Mouse (Mus musculus): Measurements from ENCODE around the gene Plxna2. TPM values are rescaled to one million over a fixed set of nuclear protein-coding genes. Genes with fewer than 3 reads are reported as not detected.

Gene Plxna2
- polyA plus RNA-seq, 1 experiment: 1.6 TPM

DNA sequence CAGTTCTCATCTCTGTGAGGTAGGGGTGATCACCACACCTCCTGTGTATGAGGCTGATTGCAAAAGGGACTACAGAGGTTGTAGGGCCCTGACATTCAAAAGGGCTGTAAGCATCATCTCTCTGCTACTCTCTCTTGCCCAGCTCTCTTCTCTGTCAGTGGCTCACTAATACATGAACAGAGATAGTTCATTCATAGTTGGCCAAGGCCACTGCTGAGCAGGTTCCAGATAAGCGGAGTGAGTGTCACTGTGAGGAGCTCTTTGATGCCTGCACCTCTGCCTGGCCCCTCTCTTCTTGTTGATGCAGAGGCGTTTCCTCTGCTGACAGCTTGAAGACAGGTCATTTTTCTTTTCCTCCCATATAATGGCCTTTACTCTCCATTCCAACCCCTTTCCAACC, 62.1 kb downstream of the Plxna2 start:
- H3K9me3 ChIP-seq (replicated peaks; ENCODE audit: control insufficient read depth, insufficient read depth, low read length, poor library complexity, severe bottlenecking): no peaks in the 10 kb centered on the region
- TF ChIP-seq CTCF (IDR thresholded peaks at IDR 0.05; ENCODE audit: low read depth, low read length) (no peak), POLR2A (IDR thresholded peaks at IDR 0.05; ENCODE audit: insufficient read depth, low read length) (no peak), EP300 (IDR thresholded peaks at IDR 0.05; ENCODE audit: insufficient read depth, low read depth, low read length) (no peak)
- H3K4me1 ChIP-seq (ENCODE audit: control insufficient read depth, insufficient read depth, low read length): no peaks in the 10 kb centered on the region
- no peaks in the 10 kb centered on the region for H3K27me3 ChIP-seq (ENCODE audit: control insufficient read depth, insufficient read depth, low read length, poor library complexity, severe bottlenecking)
- H3K4me3 ChIP-seq (ENCODE audit: low read depth, low read length): no peak overlapping the region
- H3K27ac ChIP-seq (ENCODE audit: insufficient read depth, low read length): no peak overlapping the region
- no peak overlapping the region for H3K9ac ChIP-seq (ENCODE audit: low read depth, poor library complexity, severe bottlenecking)
- no peaks in the 10 kb centered on the region for H3K36me3 ChIP-seq (ENCODE audit: control insufficient read depth, insufficient read depth, low read length, poor library complexity, severe bottlenecking)

DNA sequence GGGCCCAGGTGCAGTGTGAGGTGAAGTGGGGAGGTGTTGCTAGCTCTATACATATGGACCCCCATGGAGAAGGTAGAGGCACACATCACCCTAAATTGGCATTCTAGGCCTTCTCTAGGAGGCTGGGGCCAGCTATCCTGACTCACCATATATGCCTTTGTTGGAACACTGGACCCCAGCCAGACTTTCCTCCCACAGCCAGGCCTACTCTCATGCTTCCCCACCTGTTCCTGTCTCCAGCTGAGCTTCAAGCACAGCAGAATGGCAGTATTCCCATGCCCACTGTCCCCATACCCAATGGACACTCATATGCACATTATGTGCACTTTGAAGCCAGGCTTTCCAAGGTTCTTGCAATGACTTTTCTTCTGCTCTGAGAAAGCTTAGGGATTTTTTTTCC, 64.0 kb downstream of the Plxna2 start:
- H3K27me3 ChIP-seq (ENCODE audit: control insufficient read depth, insufficient read depth, low read length, poor library complexity, severe bottlenecking): no peaks in the 10 kb centered on the region
- no peak overlapping the region for H3K4me3 ChIP-seq (ENCODE audit: low read depth, low read length)
- H3K9ac ChIP-seq (ENCODE audit: low read depth, poor library complexity, severe bottlenecking): no peak overlapping the region
- no peak overlapping the region for H3K27ac ChIP-seq (ENCODE audit: insufficient read depth, low read length)
- no peak for TF ChIP-seq EP300 (IDR thresholded peaks at IDR 0.05; ENCODE audit: insufficient read depth, low read depth, low read length)
- TF ChIP-seq POLR2A (IDR thresholded peaks at IDR 0.05; ENCODE audit: insufficient read depth, low read length): no peak
- TF ChIP-seq CTCF (IDR thresholded peaks at IDR 0.05; ENCODE audit: low read depth, low read length): no peak
- H3K36me3 ChIP-seq (ENCODE audit: control insufficient read depth, insufficient read depth, low read length, poor library complexity, severe bottlenecking): no peaks in the 10 kb centered on the region
- H3K4me1 ChIP-seq (ENCODE audit: control insufficient read depth, insufficient read depth, low read length): no peaks in the 10 kb centered on the region
- H3K9me3 ChIP-seq (replicated peaks; ENCODE audit: control insufficient read depth, insufficient read depth, low read length, poor library complexity, severe bottlenecking): no peaks in the 10 kb centered on the region

DNA sequence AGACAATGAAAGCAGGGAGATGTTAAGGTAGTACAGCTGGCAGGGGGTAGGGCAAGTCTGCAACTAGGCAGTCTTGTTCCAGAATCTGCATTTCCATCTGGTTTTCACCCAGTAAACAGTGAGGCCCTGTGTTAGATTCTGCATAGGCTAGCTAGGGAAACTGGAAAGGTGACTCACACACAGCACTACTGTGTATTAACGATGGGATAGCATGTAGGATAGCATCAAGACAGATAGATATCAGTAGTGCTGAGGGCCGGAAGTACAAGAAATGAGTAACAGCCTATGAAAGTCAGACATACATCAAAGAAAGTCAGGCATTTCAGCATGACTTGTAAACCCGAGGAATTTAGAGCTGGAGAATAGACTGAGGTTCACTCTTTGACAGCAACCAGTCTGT, 65.1 kb downstream of the Plxna2 start:
- Histone ChIP-seq H3K4me1 (ENCODE audit: control insufficient read depth, insufficient read depth, low read length) (no peaks in the 10 kb centered on the region), H3K36me3 (ENCODE audit: control insufficient read depth, insufficient read depth, low read length, poor library complexity, severe bottlenecking) (no peaks in the 10 kb centered on the region)

DNA sequence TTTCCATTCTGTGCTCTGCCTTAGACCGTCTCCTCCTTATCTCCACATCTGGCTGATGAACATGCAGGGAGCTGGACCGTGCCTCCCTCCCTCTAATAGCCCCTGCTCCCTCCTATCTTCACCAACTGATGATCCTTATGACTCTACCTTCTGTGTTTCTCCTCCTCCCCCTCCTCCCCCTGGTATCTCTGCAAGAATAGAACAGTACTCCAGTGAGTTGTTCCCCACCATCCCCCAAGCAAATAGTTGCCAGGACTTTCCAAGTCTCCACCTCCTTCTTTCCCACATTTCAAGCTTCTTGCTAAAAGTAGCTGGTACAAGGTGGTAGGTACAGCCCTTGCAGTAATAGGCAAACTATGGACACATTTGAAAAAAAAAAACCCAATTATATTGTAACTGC, 67.9 kb downstream of the Plxna2 start:
- TF ChIP-seq EP300 (IDR thresholded peaks at IDR 0.05; ENCODE audit: insufficient read depth, low read depth, low read length) (no peak), CTCF (IDR thresholded peaks at IDR 0.05; ENCODE audit: low read depth, low read length) (no peak), POLR2A (IDR thresholded peaks at IDR 0.05; ENCODE audit: insufficient read depth, low read length) (no peak)
- Histone ChIP-seq H3K27ac (ENCODE audit: insufficient read depth, low read length) (no peak overlapping the region), H3K27me3 (ENCODE audit: control insufficient read depth, insufficient read depth, low read length, poor library complexity, severe bottlenecking) (no peaks in the 10 kb centered on the region), H3K9ac (ENCODE audit: low read depth, poor library complexity, severe bottlenecking) (no peak overlapping the region), H3K4me1 (ENCODE audit: control insufficient read depth, insufficient read depth, low read length) (no peaks in the 10 kb centered on the region), H3K9me3 (replicated peaks; ENCODE audit: control insufficient read depth, insufficient read depth, low read length, poor library complexity, severe bottlenecking) (no peaks in the 10 kb centered on the region), H3K4me3 (ENCODE audit: low read depth, low read length) (no peak overlapping the region), H3K36me3 (ENCODE audit: control insufficient read depth, insufficient read depth, low read length, poor library complexity, severe bottlenecking) (no peaks in the 10 kb centered on the region)

More for the DNA sequence above, 65.1 kb downstream of the Plxna2 start:
- TF ChIP-seq CTCF (IDR thresholded peaks at IDR 0.05; ENCODE audit: low read depth, low read length) (no peak), POLR2A (IDR thresholded peaks at IDR 0.05; ENCODE audit: insufficient read depth, low read length) (no peak), EP300 (IDR thresholded peaks at IDR 0.05; ENCODE audit: insufficient read depth, low read depth, low read length) (no peak)
- Histone ChIP-seq H3K9ac (ENCODE audit: low read depth, poor library complexity, severe bottlenecking) (no peak overlapping the region), H3K4me3 (ENCODE audit: low read depth, low read length) (no peak overlapping the region), H3K27ac (ENCODE audit: insufficient read depth, low read length) (no peak overlapping the region), H3K9me3 (replicated peaks; ENCODE audit: control insufficient read depth, insufficient read depth, low read length, poor library complexity, severe bottlenecking) (no peaks in the 10 kb centered on the region), H3K27me3 (ENCODE audit: control insufficient read depth, insufficient read depth, low read length, poor library complexity, severe bottlenecking) (no peaks in the 10 kb centered on the region)

DNA sequence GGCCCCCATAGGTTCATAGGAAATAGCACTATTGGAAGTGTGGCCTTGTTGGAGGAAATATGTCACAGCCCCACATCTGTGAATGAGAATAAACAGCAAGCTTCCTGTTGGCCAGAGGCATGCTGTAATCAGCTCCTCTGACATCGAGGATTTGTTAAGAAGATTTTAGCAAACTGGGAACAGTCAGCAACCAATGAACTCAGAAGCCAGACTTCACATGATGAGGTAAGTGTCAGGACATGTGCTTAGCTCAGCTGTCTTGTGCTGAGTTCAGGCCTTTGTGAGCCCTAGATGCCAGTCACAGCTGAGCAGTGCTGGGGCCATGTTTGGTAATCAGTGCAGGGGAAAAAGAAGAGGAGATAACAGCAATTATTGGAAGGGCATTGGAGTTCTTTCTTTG, 69.7 kb downstream of the Plxna2 start:
- H3K4me3 ChIP-seq (ENCODE audit: low read depth, low read length): no peak overlapping the region
- no peak overlapping the region for H3K27ac ChIP-seq (ENCODE audit: insufficient read depth, low read length)
- TF ChIP-seq CTCF (IDR thresholded peaks at IDR 0.05; ENCODE audit: low read depth, low read length) (no peak), POLR2A (IDR thresholded peaks at IDR 0.05; ENCODE audit: insufficient read depth, low read length) (no peak), EP300 (IDR thresholded peaks at IDR 0.05; ENCODE audit: insufficient read depth, low read depth, low read length) (no peak)
- no peaks in the 10 kb centered on the region for H3K36me3 ChIP-seq (ENCODE audit: control insufficient read depth, insufficient read depth, low read length, poor library complexity, severe bottlenecking)
- no peaks in the 10 kb centered on the region for H3K4me1 ChIP-seq (ENCODE audit: control insufficient read depth, insufficient read depth, low read length)
- H3K27me3 ChIP-seq (ENCODE audit: control insufficient read depth, insufficient read depth, low read length, poor library complexity, severe bottlenecking): no peaks in the 10 kb centered on the region
- no peak overlapping the region for H3K9ac ChIP-seq (ENCODE audit: low read depth, poor library complexity, severe bottlenecking)
- no peaks in the 10 kb centered on the region for H3K9me3 ChIP-seq (replicated peaks; ENCODE audit: control insufficient read depth, insufficient read depth, low read length, poor library complexity, severe bottlenecking)

DNA sequence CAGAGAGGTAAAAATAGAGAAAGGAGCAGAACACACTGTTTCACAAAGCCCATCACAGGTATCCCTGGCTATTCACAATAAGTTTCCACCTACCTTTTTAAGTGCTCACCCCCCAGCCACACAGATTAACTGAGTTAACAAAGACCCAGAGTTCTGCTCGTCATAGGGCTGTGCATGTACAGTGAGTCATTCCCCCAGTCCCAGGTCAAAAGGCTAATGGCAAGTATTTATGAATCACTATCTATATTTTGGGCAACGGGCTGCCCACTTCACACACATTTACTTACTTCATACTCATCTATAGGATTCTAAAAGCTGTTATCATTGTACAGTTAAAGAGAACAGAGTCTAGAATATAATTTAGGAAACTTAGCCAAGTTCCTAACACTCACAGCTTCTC, 70.1 kb downstream of the Plxna2 start:
- Histone ChIP-seq H3K27ac (ENCODE audit: insufficient read depth, low read length) (no peak overlapping the region), H3K9me3 (replicated peaks; ENCODE audit: control insufficient read depth, insufficient read depth, low read length, poor library complexity, severe bottlenecking) (no peaks in the 10 kb centered on the region), H3K4me1 (ENCODE audit: control insufficient read depth, insufficient read depth, low read length) (no peaks in the 10 kb centered on the region), H3K4me3 (ENCODE audit: low read depth, low read length) (no peak overlapping the region), H3K36me3 (ENCODE audit: control insufficient read depth, insufficient read depth, low read length, poor library complexity, severe bottlenecking) (no peaks in the 10 kb centered on the region), H3K9ac (ENCODE audit: low read depth, poor library complexity, severe bottlenecking) (no peak overlapping the region), H3K27me3 (ENCODE audit: control insufficient read depth, insufficient read depth, low read length, poor library complexity, severe bottlenecking) (no peaks in the 10 kb centered on the region)
- TF ChIP-seq POLR2A (IDR thresholded peaks at IDR 0.05; ENCODE audit: insufficient read depth, low read length) (no peak), CTCF (IDR thresholded peaks at IDR 0.05; ENCODE audit: low read depth, low read length) (no peak), EP300 (IDR thresholded peaks at IDR 0.05; ENCODE audit: insufficient read depth, low read depth, low read length) (no peak)
